Comparison of ENCODE assay signal across 9 mouse cellular contexts in genomic region chr10:25250108-25250507, GRCm38 (mm10). TPM values are rescaled to one million over a fixed set of nuclear protein-coding genes. Genes with fewer than 3 reads are reported as not detected.
A peak's percentile ranks its signal among the peaks of the same experiment; 100 is the strongest.
DNase-seq lines count a peak whose midpoint lies in the region; ATAC-seq and TF ChIP-seq lines count a peak whose summit lies in the region.
"Had no signal": no experiment of that assay in that cellular context is flagged by ENCODE, and none has a peak within 500 bp of the region (broad histone marks: within the 10 kb centered on the region; RNA-seq: fewer than 3 reads in every experiment).

No protein-coding gene starts in this region.

- TF ChIP-seq EP300 in MEL (IDR thresholded peaks at IDR 0.05; ENCODE audit: low read depth in 1 of 2, low read length in 2 of 2): no peak

- H3K27ac ChIP-seq in MEL (ENCODE audit: control insufficient read depth, low read depth, low read length): no peak overlapping the region
- no peak overlapping the region for H3K27ac ChIP-seq in cerebellum, adult 2 months (ENCODE audit: insufficient read depth, low read length)
- H3K27ac ChIP-seq in forebrain, postnatal 0 days (ENCODE audit: low read depth, low read length): no peak overlapping the region
- H3K27ac ChIP-seq in intestine, postnatal 0 days (ENCODE audit: low read depth, low read length): no peak overlapping the region
- no peak overlapping the region for H3K27ac ChIP-seq in liver, adult 2 months (replicated peaks; ENCODE audit: insufficient read depth, low read depth, low read length)
- H3K27ac ChIP-seq in neural tube, embryonic 14.5 days (ENCODE audit: low read depth, low read length): no peak overlapping the region
- H3K27ac ChIP-seq: hindbrain, embryonic 15.5 days had no signal

- no peaks in the 10 kb centered on the region for H3K9me3 ChIP-seq in MEL (replicated peaks; ENCODE audit: insufficient read depth, low read length)
- H3K9me3 ChIP-seq in forebrain, postnatal 0 days (ENCODE audit: low read length): no peaks in the 10 kb centered on the region
- no peaks in the 10 kb centered on the region for H3K9me3 ChIP-seq in intestine, postnatal 0 days (ENCODE audit: control insufficient read depth)
- H3K9me3 ChIP-seq in neural tube, embryonic 14.5 days (ENCODE audit: control insufficient read depth, low read length): no peaks in the 10 kb centered on the region
- H3K9me3 ChIP-seq: hindbrain, embryonic 15.5 days had no signal

- peaks cover 0 to 10% of the 10 kb centered on the region in 2 experiments; a peak in 2 of 4 replicates for H3K36me3 ChIP-seq in MEL (ENCODE audit: control insufficient read depth in 1 of 2, insufficient read depth in 2 of 2, low read length in 2 of 2)
- H3K36me3 ChIP-seq in forebrain, postnatal 0 days (ENCODE audit: insufficient read depth): no peaks in the 10 kb centered on the region
- H3K36me3 ChIP-seq in intestine, postnatal 0 days (ENCODE audit: control insufficient read depth, insufficient read depth): no peaks in the 10 kb centered on the region
- no peaks in the 10 kb centered on the region for H3K36me3 ChIP-seq in liver, adult 2 months (ENCODE audit: control insufficient read depth, insufficient read depth, low read length)
- H3K36me3 ChIP-seq in neural tube, embryonic 14.5 days (ENCODE audit: control insufficient read depth, insufficient read depth, low read length): no peaks in the 10 kb centered on the region
- H3K36me3 ChIP-seq: hindbrain, embryonic 15.5 days had no signal

- H3K4me1 ChIP-seq in MEL (ENCODE audit: control insufficient read depth in 1 of 2, insufficient read depth in 2 of 2, low read length in 2 of 2): peaks cover 0 to 12% of the 10 kb centered on the region in 2 experiments; a peak in 2 of 4 replicates
- no peaks in the 10 kb centered on the region for H3K4me1 ChIP-seq in cerebellum, adult 2 months (ENCODE audit: control insufficient read depth, insufficient read depth, low read length)
- no peaks in the 10 kb centered on the region for H3K4me1 ChIP-seq in forebrain, postnatal 0 days (ENCODE audit: insufficient read depth)
- no peaks in the 10 kb centered on the region for H3K4me1 ChIP-seq in intestine, postnatal 0 days (replicated peaks; ENCODE audit: control insufficient read depth, insufficient read depth, low read length)
- H3K4me1 ChIP-seq in liver, adult 2 months (ENCODE audit: control insufficient read depth, insufficient read depth, low read length): no peaks in the 10 kb centered on the region
- no peaks in the 10 kb centered on the region for H3K4me1 ChIP-seq in neural tube, embryonic 14.5 days (ENCODE audit: control insufficient read depth, insufficient read depth, low read length)
- H3K4me1 ChIP-seq: hindbrain, embryonic 15.5 days had no signal

- TF ChIP-seq POLR2A in MEL (IDR thresholded peaks at IDR 0.05; ENCODE audit: control insufficient read depth in 1 of 2, insufficient read depth in 1 of 2, low read depth in 1 of 2, low read length in 2 of 2, poor library complexity in 1 of 2): no peak
- no peak for TF ChIP-seq POLR2A in cerebellum, adult 2 months (IDR thresholded peaks at IDR 0.05; ENCODE audit: borderline replicate concordance, insufficient read depth, low read length)
- no peak for TF ChIP-seq POLR2A in liver, adult 2 months (IDR thresholded peaks at IDR 0.05; ENCODE audit: extremely low read depth, insufficient read depth, low read length)

- TF ChIP-seq CTCF in MEL (IDR thresholded peaks at IDR 0.05 in 2 of 3, conservative IDR thresholded peaks at IDR 0.05 in 1 of 3; ENCODE audit: control insufficient read depth in 1 of 3, insufficient read depth in 1 of 3, low read depth in 2 of 3, low read length in 3 of 3, poor library complexity in 1 of 3, severe bottlenecking in 1 of 3): peak; percentile 84 to 87 (median 87)
- TF ChIP-seq CTCF in cerebellum, adult 2 months (IDR thresholded peaks at IDR 0.05; ENCODE audit: borderline replicate concordance, insufficient read depth, low read depth, low read length): peak; percentile 65
- peak; percentile 78 for TF ChIP-seq CTCF in forebrain, postnatal 0 days (IDR thresholded peaks at IDR 0.05; ENCODE audit: low read depth)
- peak; percentile 91 for TF ChIP-seq CTCF in intestine, postnatal 0 days (IDR thresholded peaks at IDR 0.05; ENCODE audit: low read depth)
- peak; percentile 79 for TF ChIP-seq CTCF in liver, adult 2 months (IDR thresholded peaks at IDR 0.05; ENCODE audit: low read depth, low read length)

- no peaks in the 10 kb centered on the region for H3K27me3 ChIP-seq in MEL (ENCODE audit: control insufficient read depth in 1 of 2, insufficient read depth in 2 of 2, low read length in 2 of 2)
- no peaks in the 10 kb centered on the region; the same call in 1 of the 2 replicates for H3K27me3 ChIP-seq in cerebellum, adult 2 months (ENCODE audit: control insufficient read depth, insufficient read depth, low read length)
- no peaks in the 10 kb centered on the region for H3K27me3 ChIP-seq in forebrain, postnatal 0 days (ENCODE audit: insufficient read depth, low read length)
- H3K27me3 ChIP-seq in intestine, postnatal 0 days (replicated peaks; ENCODE audit: control insufficient read depth, insufficient read depth, low read length): no peaks in the 10 kb centered on the region
- H3K27me3 ChIP-seq in liver, adult 2 months (ENCODE audit: control insufficient read depth, insufficient read depth, low read length): no peaks in the 10 kb centered on the region
- no peaks in the 10 kb centered on the region for H3K27me3 ChIP-seq in neural tube, embryonic 14.5 days (ENCODE audit: control insufficient read depth, insufficient read depth, low read length)
- H3K27me3 ChIP-seq: hindbrain, embryonic 15.5 days had no signal

- 40% methylated on average over 12 of the region's 12 CpGs for WGBS in cerebellum, adult 2 months
- WGBS in forebrain, postnatal 0 days: 43% methylated on average over 12 of the region's 12 CpGs
- 44% methylated on average over 12 of the region's 12 CpGs for WGBS in intestine, postnatal 0 days
- WGBS in liver, adult 2 months: 64% methylated on average over 12 of the region's 12 CpGs
- WGBS in neural tube, embryonic 14.5 days: 38% methylated on average over 12 of the region's 12 CpGs

- no peak overlapping the region for H3K4me2 ChIP-seq in forebrain, postnatal 0 days (ENCODE audit: low read depth)
- H3K4me2 ChIP-seq in intestine, postnatal 0 days (replicated peaks; ENCODE audit: low read depth): no peak overlapping the region
- H3K4me2 ChIP-seq in neural tube, embryonic 14.5 days (ENCODE audit: low read depth, low read length): no peak overlapping the region
- H3K4me2 ChIP-seq: hindbrain, embryonic 15.5 days had no signal

- peak; percentile 74 for TF ChIP-seq RAD21 in MEL (IDR thresholded peaks at IDR 0.05; ENCODE audit: low read depth, low read length)

- peak; percentile 67 to 70 for DNase-seq in B cell, adult 2 months
- DNase-seq in MEL (ENCODE audit: low read depth, low spot score): peak; percentile 90
- DNase-seq in cerebellum, adult 2 months: peak; percentile 36 to 47
- peak; percentile 66 for DNase-seq in forebrain, postnatal 0 days
- DNase-seq in liver, adult 2 months (ENCODE audit: extremely low read depth, low read depth, low spot score): no peak
- DNase-seq in thymus, postnatal 4 days: peak; percentile 82

- peak; percentile 48; the same call in 1 of the 2 replicates for ATAC-seq in forebrain, postnatal 0 days
- ATAC-seq in intestine, postnatal 0 days: no peak
- peak; percentile 69; the same call in 1 of the 2 replicates for ATAC-seq in neural tube, embryonic 14.5 days (ENCODE audit: low read depth)

- no peak overlapping the region for H3K4me3 ChIP-seq in MEL (ENCODE audit: control insufficient read depth in 1 of 2, insufficient read depth in 1 of 2, low read depth in 2 of 2, low read length in 2 of 2)
- H3K4me3 ChIP-seq in cerebellum, adult 2 months (replicated peaks; ENCODE audit: insufficient read depth, low read depth, low read length): no peak overlapping the region
- H3K4me3 ChIP-seq in forebrain, postnatal 0 days (ENCODE audit: low read depth, low read length): no peak overlapping the region
- H3K4me3 ChIP-seq in intestine, postnatal 0 days (ENCODE audit: low read depth, low read length): no peak overlapping the region
- H3K4me3 ChIP-seq in liver, adult 2 months (ENCODE audit: insufficient read depth, low read depth, low read length): no peak overlapping the region
- no peak overlapping the region for H3K4me3 ChIP-seq in neural tube, embryonic 14.5 days (ENCODE audit: low read depth, low read length)
- H3K4me3 ChIP-seq: hindbrain, embryonic 15.5 days had no signal

- no peak overlapping the region for H3K9ac ChIP-seq in MEL (ENCODE audit: control insufficient read depth, low read depth, low read length, poor library complexity, severe bottlenecking)
- H3K9ac ChIP-seq in forebrain, postnatal 0 days: no peak overlapping the region
- no peak overlapping the region for H3K9ac ChIP-seq in intestine, postnatal 0 days (ENCODE audit: low read depth, low read length)
- H3K9ac ChIP-seq in liver, adult 2 months (ENCODE audit: low read depth, low read length): no peak overlapping the region
- no peak overlapping the region for H3K9ac ChIP-seq in neural tube, embryonic 14.5 days (replicated peaks; ENCODE audit: low read depth, low read length)
- H3K9ac ChIP-seq: hindbrain, embryonic 15.5 days had no signal

- no peaks in the 10 kb centered on the region for H3K79me2 ChIP-seq in MEL (ENCODE audit: control insufficient read depth, insufficient read depth, low read length, poor library complexity)
- no peaks in the 10 kb centered on the region for H3K79me2 ChIP-seq in liver, adult 2 months (ENCODE audit: control insufficient read depth, insufficient read depth, low read length)

TF ChIP-seq in MEL, 35 proteins besides CTCF, POLR2A, EP300 and RAD21 (continues in another document):
- TF ChIP-seq RCOR1 (IDR thresholded peaks at IDR 0.05; ENCODE audit: low read depth, low read length) (no peak), ZC3H11A (IDR thresholded peaks at IDR 0.05; ENCODE audit: low read depth, low read length) (peak; percentile 31; the same call in 1 of the 2 replicates), E2F4 (IDR thresholded peaks at IDR 0.05; ENCODE audit: borderline replicate concordance, low read depth, low read length) (no peak), ZMIZ1 (IDR thresholded peaks at IDR 0.05; ENCODE audit: low read depth, low read length) (no peak), BHLHE40 (IDR thresholded peaks at IDR 0.05; ENCODE audit: borderline replicate concordance, low read depth, low read length) (no peak), ETS1 (IDR thresholded peaks at IDR 0.05; ENCODE audit: low read depth, low read length) (no peak)

RNA-seq across cellular contexts. Expression of gene Akap7, which starts 57.6 kb away (rescaled TPM):
- total RNA-seq in MEL (2012; rRNA removed): 1.9 and 2.9 TPM in 2 replicates
- polyA plus RNA-seq in MEL (2012; ENCODE audit: insufficient read depth in 1 of 2, insufficient read length in 2 of 2, low read depth in 1 of 2, low replicate concordance in 2 of 2, missing spikeins in 1 of 2): 1 to 10 TPM in 1 of 2 experiments, not detected in 1; 7.7 TPM
- 91.9 and 98.7 TPM in 2 replicates for polyA plus RNA-seq in cerebellum, adult 2 months (2012; rRNA removed)
- 106 and 159 TPM in 2 replicates for total RNA-seq in forebrain, postnatal 0 days (2014; rRNA removed)
- 64.2 and 66.5 TPM in 2 replicates for polyA plus RNA-seq in forebrain, postnatal 0 days (2015; fragmentation: Nextera tagmentation; extraction: Ambion mirVana)
- polyA plus RNA-seq in intestine, postnatal 0 days (2015; fragmentation: Nextera tagmentation; extraction: Ambion mirVana): 42.3 and 51.6 TPM in 2 replicates
- total RNA-seq in liver, adult 2 months (2014; rRNA removed): 9.5 and 11.8 TPM in 2 replicates
- polyA plus RNA-seq in liver, adult 2 months (2012; rRNA removed): 1.8 and 2.1 TPM in 2 replicates
- 41.5 and 47.9 TPM in 2 replicates for polyA plus RNA-seq in neural tube, embryonic 14.5 days (2014; fragmentation: Nextera tagmentation; extraction: Ambion mirVana)
